Mouse (Mus musculus): Measurements from ENCODE around the gene 4930433I11Rik. TPM values are rescaled to one million over a fixed set of nuclear protein-coding genes. Genes with fewer than 3 reads are reported as not detected.
"Not testable (repeated sequence)": the region's sequence is repeated elsewhere in the genome, so short reads cannot be mapped to it uniquely, and the experiment has no call there.

4930433I11Rik gene
- not detected in 2 replicates for polyA plus RNA-seq (2015; fragmentation: Nextera tagmentation; extraction: Ambion mirVana)

DNA sequence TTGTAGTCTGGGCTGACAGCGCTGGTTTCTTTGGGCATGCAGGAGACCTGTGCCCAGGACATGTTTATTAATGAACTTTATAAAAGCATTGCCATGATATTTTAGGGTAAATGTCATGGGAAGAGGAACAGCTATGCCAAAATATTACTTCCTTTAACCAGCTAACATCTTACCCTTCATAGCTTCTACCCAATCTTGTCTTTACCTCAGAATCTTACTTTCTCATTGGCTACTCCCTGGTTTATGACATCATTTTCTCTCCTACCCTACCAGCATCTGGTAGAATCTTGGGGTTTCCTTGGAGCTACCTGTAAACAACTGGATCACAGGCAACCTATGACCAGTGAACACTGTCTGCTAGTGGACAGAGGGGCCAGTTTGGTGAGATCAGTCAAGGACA, at the start of gene 4930433I11Rik:
Gene 4930433I11Rik (plus strand): TSS at position 301 of the 400 bp plus-strand sequence.
- Histone ChIP-seq H3K36me3 (no peaks in the 10 kb centered on the region), H3K27me3 (replicated peaks) (no peaks in the 10 kb centered on the region), H3K9ac (no peak within 1 kb of the TSS), H3K9me3 (no peaks in the 10 kb centered on the region), H3K4me3 (replicated peaks) (no peak within 1 kb of the TSS), H3K4me1 (no peaks in the 10 kb centered on the region), H3K27ac (no peak within 1 kb of the TSS), H3K4me2 (no peak within 1 kb of the TSS)
- WGBS: 85% methylated on average over 1 of the region's 1 CpGs
- no peak for ATAC-seq (ENCODE audit: insufficient read depth, low FRiP score, low read depth)

DNA sequence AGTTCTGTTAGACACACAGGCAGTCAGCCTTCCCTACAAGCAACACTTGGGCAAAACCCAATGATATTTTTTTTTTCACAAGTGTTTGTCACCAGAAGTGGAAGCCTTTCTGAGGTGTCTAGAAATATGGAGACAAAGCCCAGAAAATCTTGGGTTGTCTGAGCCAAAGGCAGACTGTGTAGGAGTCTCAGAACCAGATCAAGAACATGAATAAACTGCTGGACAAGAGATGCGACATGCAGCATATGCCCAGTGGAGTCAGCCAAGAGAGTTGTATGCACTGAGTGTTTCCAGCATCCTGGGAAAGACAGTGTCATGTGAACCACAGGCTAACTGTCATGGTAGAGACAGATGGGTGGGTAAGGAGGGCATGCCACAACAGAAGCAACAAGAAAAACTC, 48.0 kb upstream of the 4930433I11Rik start:
- WGBS: 86% methylated on average over 1 of the region's 1 CpGs
- Histone ChIP-seq H3K27ac (no peak overlapping the region), H3K27me3 (replicated peaks) (no peaks in the 10 kb centered on the region), H3K9ac (no peak overlapping the region), H3K4me3 (replicated peaks) (no peak overlapping the region), H3K4me2 (no peak overlapping the region), H3K36me3 (no peaks in the 10 kb centered on the region), H3K4me1 (no peaks in the 10 kb centered on the region), H3K9me3 (no peaks in the 10 kb centered on the region)
- ATAC-seq (ENCODE audit: insufficient read depth, low FRiP score, low read depth): no peak

DNA sequence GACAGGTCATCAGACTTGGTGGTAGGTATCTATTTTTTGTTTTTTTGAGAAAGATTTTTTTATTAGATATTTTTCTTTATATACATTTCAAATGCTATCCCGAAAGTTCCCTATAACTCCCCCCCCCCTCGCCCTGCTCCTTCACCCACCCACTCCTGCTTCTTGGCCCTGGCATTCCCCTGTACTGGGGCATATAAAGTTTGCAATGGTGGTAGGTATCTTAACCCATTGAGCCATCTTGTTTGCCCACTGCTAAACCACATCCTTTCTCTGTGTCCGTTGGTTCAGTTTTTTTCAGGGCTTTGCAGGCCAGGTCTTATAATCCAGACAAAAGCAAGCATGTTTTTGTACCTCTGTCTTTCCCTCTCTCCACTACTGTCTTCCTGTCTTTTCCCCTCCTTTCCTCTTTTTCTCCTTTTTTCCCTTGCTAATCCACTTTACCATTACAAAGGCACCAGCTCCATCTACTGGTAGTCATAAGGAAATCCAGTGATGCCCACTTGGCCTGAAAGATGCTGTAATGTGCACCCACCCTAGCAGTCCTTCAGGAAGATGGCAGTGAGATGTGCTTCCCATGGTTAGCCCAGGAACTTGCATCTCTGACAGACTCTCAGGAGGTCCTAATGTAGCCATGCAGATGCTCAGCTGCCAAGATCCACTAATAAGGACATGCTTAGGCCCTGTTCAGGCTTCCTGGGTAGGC, 45.0 kb upstream of the 4930433I11Rik start:
- H3K9ac ChIP-seq: no peak overlapping the region
- WGBS: 49% methylated on average over 3 of the region's 3 CpGs
- no peak for ATAC-seq (ENCODE audit: insufficient read depth, low FRiP score, low read depth)

DNA sequence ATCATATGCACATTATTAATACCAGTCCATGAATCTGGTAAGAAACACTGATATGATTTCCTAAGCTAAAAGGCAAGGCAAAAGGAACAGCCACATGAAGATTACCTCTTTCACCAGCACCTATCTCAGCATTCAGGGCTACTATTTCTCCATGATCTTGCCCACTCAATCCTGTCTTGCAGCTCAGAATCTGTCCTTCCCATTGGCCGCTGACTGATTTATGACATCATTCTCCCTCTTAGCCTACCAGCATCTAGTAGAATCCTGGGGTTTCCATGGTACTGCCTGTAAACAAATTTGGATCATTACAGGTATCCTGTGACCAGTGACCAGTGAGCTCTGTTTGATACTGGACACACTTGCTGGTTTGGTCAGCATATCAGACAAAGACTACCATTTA, 45.1 kb downstream of the 4930433I11Rik start, which contains the start of gene Gm4884:
Gene Gm4884 (plus strand): TSS at position 301 of the 400 bp plus-strand sequence.
- not testable (repeated sequence) for H3K27ac ChIP-seq; H3K9me3 ChIP-seq; H3K9ac ChIP-seq; H3K27me3 ChIP-seq (replicated peaks); H3K4me3 ChIP-seq (replicated peaks); H3K4me1 ChIP-seq; H3K4me2 ChIP-seq; H3K36me3 ChIP-seq; ATAC-seq (ENCODE audit: insufficient read depth, low FRiP score, low read depth)
- 82% methylated on average over 1 of the region's 1 CpGs for WGBS

More for the DNA sequence above, 45.0 kb upstream of the 4930433I11Rik start:
- Histone ChIP-seq H3K36me3 (no peaks in the 10 kb centered on the region), H3K27ac (no peak overlapping the region), H3K4me1 (no peaks in the 10 kb centered on the region), H3K4me3 (replicated peaks) (no peak overlapping the region), H3K9me3 (no peaks in the 10 kb centered on the region), H3K4me2 (no peak overlapping the region), H3K27me3 (replicated peaks) (no peaks in the 10 kb centered on the region)

DNA sequence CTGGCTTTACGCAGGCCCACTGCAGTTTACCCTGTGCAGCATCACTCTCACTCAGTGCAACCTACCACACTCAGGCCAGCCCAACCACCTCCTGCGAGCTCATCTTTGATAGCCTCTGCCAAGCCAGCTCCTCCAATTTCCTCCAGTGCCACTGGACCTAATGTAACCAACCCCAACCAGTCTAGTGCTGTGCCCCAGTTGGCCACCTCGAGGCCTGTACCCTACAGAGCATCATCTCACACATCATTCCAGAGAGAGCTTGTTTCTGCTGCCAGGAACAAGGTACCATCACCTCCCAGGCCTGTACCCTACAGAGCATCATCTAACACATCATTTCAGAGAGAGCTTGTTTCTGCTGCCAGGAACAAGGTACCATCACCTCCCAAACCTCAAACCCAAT, 56.7 kb downstream of the 4930433I11Rik start:
- not testable (repeated sequence) for H3K9ac ChIP-seq; H3K36me3 ChIP-seq; H3K4me2 ChIP-seq; H3K4me3 ChIP-seq (replicated peaks); H3K27me3 ChIP-seq (replicated peaks); H3K27ac ChIP-seq; H3K4me1 ChIP-seq; H3K9me3 ChIP-seq; ATAC-seq (ENCODE audit: insufficient read depth, low FRiP score, low read depth)
- 63% methylated on average over 3 of the region's 3 CpGs for WGBS

Other genes starting within 250 kb of the 4930433I11Rik start
- gene Vstm2b, start 89.2 kb upstream of the 4930433I11Rik start, polyA plus RNA-seq (2015; fragmentation: Nextera tagmentation; extraction: Ambion mirVana): 0.46 and 1.2 TPM in 2 replicates
- gene Gm4884, start 45.2 kb downstream of the 4930433I11Rik start, polyA plus RNA-seq (2015; fragmentation: Nextera tagmentation; extraction: Ambion mirVana): not detected in 2 replicates
- not detected in 2 replicates for gene Gm5592, start 166.3 kb downstream of the 4930433I11Rik start, polyA plus RNA-seq (2015; fragmentation: Nextera tagmentation; extraction: Ambion mirVana)